Mouse (Mus musculus) c-Kit-positive CD71-positive TER-119-positive erythroid progenitor cells, embryonic 14.5 days (primary cell): ENCODE data around the gene Taf12.

ENCODE experiments used
- DNase-seq: peaks from one replicate; pipeline ENCODE4 v3.0.0-alpha.2; 2013; ENCODE audit warnings: low spot score

Taf12 gene

DNA sequence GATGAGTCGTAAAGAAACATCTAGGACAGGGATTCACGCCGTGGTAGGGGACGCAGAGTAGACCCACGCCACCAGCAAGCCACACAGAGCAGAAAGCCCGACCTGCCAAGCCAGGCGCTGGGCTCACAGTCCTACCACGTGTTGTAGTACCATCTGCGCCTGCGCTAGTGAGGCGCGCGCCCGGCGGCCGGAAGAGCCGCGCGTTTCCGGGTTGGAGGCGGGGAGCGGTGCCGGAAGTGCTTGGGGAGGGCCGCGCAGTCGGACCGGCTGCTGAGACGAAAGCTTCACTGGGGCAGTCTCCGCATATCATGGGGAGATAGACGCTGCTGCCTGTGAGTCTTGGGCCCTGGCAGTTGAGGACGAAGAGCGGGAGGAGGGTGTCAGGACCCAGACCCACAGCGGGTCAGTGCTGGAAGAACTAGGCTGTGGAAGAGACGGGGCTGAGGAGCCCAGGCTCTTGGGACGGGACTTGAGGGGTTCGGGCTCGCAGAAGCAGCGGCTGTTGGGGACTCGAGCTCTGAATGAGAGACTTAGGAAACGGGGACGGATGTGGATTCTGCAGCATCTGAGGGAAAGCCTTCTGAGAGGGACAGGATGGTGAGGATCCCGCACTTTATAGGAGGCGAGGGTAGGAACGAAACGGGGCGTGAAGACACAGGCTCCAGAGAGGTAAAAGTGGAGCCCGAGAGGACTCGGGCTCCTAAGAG is at the start of gene Taf12:
Taf12 (plus strand) TSS at position 220 of the 707 bp plus-strand sequence.
- DNase-seq: peak; percentile 92

DNA sequence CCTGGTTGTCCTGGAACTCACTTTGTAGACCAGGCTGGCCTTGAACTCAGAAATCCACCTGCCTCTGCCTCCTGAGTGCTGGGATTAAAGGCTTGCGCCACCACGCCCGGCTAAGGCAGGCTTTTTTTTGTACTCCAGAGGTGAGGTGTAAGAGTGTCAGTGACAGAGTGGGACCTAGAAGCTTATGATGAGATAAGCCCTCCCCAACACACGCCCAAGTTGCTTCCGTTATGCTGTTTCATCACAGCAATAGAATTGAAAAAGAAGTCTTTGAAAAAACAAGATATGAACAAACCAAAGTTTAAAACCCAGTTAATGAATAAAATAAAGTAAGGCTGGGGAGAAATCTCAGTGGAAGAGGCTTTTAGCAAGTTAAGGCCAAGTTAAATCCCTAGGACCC is 43.8 kb upstream of the Taf12 start:
- no peak for DNase-seq

DNA sequence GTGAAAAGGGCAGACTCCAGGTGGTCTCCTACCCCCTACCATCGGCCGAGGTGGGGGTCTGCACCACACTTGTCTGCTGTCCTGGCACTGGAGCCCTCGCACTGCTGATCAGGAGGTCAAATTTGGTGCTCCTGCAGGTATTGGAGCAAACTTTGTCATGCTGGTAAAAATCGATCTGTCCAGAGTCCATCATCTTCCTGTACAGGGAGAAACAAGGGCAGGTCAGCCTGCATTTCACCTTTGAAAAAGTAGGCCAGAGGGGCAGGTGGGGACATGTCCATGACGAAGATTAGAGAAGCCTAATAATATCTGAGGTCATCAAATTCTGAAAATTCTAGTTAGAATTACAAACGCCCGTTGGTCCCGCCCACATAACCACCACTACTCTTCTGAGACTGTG is 39.5 kb upstream of the Taf12 start:
- no peak for DNase-seq

DNA sequence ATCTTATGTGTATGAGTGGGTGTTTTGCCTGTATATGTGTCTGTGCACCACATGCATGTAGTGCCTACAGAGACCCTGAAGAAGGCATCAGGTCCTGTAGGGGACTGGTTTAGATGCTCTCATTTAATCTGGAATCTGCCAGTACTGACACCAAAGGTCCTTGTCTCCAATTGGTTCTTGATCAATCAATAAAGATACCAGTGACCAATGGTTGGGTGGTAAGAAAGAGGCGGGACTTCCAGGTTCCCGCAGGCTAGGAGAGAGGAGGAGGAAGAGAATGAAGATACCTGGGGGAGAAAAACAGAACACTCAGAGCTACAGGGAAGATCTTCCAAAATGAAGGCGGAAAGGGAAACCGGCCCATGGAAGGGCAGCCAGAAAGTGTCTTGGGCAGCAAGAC is 35.8 kb upstream of the Taf12 start:
- no peak for DNase-seq

DNA sequence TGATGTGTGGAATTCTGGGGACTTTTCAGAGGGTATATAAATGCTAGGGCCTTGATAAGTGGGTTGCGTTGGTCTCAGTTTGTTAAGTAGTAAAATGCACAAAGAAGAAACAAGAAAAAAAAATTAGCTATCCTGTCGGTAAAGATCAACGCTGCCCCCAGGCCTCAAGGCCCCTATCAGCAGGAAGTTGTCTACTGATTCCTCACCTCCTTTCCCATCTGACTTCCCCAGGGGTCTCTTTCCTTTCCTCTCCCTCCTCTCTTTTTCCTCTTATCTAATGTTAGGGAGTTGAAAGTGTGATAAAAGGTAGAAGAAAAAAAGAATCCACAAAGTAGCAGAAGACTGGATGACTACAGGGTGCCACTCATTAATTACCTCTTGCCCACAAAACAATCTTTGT is 33.8 kb upstream of the Taf12 start:
- no peak for DNase-seq

DNA sequence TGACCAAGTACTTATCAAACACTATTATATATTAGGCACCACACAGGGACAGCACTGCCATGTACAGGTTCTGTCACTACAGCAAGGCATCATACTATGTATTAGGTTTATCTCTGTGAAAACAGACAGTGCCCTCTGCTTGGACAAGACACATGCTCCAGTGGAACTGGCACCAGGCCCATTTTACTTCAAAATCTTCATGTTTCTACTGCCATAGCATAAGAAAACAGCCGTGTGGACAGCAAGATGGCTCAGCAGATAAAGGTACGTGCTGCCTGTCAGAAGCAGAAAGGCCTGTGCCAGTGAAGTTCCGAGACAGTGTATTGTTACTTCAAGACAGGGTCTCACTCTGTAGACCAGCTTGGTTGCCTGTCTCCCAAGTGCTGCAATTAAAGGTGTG is 33.0 kb upstream of the Taf12 start:
- DNase-seq: peak; percentile 53

DNA sequence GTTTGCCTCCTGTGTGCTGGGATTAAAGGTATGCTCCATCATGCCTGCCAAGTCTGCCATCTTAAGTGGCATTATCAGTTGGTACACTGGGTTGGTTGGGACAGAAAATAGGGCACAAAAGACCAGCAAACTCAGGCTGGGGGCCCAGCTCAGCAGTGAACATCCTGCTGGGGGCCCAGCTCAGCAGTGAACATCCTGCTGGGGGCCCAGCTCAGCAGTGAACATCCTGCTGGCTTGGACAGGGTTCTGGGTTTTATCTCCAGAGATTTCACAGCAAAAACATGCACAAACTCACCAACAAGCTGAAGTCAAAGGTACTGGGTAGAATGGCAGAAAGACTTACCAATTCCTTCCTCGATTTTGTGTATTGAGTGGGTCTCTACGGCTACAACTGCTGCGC is 28.5 kb upstream of the Taf12 start:
- DNase-seq: no peak

DNA sequence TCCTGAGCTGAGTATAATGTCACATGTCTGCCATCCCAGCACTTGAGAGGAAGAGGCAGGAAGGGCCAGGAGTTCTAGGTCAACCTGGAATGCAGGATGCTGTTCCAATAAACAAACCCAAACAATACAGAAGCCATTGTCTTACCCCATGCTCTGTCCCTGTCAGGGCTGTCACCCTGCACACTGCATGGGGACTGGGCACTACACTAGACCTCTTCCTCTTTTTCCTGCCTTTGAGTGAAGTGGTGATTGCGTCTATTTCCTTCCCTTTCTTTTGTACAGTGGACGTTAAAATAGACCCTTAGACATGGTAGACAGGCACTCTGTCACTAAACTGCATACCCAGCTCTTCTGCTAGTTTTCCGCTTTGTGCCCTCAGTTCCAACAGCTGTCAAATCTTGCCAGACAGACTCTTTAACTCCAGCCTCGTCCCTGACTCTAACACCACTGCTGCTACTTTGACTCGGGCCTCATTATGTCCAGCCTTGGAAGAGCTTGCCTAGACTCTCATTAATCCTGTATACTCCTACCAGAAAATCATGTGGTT is 26.7 kb upstream of the Taf12 start:
- no peak for DNase-seq

DNA sequence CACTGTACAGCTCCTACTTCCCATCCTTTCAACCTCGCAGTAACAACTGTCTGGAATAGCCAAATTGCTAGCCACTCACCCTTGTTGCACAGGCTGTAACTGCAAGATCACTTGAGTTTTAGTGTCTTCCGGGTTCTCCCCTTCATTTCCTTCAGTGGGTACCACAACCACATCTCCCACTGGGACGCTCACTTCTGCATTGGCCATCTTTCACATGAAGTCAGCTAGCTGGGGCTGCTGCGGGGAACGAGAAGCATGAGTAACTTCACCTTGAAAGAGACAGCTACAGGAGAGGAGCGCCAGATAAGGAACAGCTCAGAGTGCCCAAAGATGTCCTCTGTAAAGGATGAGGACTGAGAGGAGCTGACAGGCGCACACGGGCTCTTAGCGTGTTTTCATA is 22.6 kb upstream of the Taf12 start:
- DNase-seq: no peak

DNA sequence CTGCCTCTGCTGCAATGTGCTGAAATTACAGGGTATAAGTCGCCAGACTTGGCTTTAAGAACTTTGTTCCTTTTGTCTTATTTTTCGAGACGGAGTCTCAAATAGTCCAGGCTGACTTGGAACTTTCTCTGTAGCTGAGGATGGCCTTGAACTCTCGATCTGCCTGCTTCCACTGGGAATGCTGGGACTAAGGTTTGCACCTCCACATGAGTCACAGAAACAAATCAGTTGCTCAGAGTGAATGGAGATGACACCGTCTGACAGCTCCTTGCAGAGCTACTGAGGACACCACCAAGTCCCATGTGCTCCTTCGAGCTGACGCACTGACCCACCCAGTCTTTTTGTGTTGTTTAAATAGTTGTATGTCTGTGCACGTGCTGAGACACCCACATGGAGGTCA is 21.0 kb upstream of the Taf12 start:
- DNase-seq: no peak

DNA sequence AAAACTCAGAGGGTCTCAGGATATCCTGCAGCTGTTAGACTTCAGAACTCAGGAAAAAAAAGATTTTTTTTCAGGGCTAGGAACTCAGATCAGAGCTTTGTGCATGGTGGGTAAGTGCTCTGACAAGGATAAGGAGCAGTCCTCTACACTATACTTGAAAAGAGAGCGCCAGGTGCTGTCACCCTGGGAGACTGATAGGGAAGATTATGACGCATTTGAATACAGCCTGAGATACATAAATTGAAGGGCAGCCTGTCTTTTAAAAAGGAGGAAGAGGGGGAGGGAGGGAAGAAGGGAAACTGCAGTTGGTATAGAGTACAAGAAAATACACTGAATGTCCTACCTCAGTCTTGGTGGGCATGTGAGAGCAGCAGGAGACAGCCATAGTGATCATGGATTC is 20.6 kb upstream of the Taf12 start:
- no peak for DNase-seq

DNA sequence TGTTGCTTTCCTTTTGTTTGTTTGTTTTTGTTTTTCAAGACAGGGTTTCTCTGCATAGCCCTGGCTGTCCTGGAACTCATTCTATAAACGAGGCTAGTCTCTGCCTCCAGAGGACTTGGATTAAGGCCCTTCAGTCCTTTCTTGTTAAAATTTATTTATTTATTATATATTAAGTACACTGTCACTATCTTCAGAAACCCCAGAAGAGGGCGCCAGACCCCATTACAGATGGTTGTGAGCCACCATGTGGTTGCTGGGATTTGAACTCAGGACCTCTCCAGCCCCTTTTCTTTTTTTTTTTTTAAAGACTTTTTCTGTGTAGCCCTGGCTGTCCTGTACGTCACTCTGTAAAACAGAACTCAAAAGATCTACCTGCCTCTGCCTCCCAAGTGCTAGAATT is 19.2 kb upstream of the Taf12 start:
- no peak for DNase-seq

DNA sequence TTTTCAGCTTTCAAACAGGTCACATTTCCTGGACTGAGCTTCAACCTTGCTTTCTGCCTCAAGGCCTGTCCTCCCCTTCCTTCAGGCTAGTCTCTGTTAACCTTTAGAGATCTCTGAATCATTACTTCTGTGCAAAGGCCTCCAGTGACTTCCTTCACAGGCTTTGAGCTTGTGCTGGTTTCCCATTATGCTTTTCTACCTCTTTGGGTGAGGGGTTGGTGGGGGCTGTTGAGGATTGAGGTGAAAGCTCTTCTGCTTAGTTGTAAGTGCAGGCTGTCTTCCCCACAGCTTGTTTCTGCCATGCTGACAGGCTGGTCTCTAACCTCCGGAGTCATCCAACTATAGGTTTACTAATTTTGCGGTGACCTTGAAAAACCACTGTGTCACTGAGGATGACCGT is 17.8 kb upstream of the Taf12 start:
- DNase-seq: no peak

DNA sequence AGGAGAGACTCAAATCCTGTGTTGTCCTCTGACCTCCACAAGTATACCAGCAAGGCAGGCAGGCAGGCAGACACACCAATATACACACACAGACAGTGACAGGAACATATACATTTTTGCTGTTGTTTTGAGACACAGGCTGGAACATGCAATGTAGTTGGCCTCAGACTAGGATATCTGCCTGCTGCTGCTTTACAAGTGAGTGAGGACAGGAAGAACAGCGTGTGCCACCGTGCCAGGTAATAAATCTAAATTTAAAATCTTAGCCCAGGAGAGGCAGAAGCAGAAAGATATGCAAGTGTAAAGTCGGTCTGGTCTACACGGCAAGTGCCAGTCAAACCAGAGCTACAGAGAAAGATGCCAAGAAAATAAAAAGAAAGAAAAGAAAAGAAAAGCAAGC is 14.9 kb upstream of the Taf12 start:
- DNase-seq: no peak

DNA sequence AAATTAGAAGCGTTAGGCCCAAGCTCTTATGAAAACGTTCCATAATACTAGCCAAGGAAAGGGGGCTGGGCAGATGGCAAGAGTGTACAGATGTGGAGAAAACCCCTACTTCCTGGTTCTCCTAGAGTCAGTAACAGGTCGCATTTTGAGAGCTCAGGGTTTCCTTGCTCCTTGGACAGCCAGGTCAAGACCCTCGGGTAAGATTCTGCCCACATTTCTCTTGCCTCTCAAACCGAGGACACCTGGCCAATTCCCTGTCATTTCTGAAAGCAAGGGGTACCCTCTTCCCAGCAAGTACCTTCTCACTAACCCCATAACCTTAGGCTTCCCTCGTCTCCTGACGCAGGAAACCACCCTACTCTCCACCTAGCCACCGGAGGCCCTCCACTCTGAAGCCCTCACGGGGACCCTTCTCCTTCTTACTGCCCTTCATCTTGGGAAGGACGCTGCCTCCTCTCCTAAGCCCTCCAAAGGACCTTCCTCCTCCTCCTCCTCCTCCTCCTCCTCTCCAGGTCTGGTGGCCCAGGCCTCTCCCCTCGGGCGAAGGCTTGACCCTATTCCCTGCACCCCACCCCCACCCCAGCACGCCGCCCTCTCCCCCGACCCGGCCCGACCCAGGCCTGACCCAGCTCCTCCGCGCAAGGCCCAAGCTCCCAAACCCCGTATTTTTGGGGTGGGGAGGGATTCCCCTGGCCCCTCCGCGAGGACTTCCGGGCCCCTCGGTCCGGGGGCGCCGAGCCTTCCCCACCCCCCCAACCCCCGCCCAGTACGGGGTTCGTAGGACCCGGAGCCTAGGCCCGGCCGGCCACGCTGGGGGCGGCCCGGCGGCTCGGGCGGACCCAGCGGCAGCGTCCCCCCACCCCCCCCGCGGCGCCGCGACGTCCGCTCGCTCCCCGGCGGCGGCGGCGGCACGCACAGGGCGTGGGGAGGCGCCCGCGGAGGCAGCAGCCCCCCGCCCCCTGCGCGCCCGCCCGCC is 13.5 kb upstream of the Taf12 start:
- DNase-seq: no peak

DNA sequence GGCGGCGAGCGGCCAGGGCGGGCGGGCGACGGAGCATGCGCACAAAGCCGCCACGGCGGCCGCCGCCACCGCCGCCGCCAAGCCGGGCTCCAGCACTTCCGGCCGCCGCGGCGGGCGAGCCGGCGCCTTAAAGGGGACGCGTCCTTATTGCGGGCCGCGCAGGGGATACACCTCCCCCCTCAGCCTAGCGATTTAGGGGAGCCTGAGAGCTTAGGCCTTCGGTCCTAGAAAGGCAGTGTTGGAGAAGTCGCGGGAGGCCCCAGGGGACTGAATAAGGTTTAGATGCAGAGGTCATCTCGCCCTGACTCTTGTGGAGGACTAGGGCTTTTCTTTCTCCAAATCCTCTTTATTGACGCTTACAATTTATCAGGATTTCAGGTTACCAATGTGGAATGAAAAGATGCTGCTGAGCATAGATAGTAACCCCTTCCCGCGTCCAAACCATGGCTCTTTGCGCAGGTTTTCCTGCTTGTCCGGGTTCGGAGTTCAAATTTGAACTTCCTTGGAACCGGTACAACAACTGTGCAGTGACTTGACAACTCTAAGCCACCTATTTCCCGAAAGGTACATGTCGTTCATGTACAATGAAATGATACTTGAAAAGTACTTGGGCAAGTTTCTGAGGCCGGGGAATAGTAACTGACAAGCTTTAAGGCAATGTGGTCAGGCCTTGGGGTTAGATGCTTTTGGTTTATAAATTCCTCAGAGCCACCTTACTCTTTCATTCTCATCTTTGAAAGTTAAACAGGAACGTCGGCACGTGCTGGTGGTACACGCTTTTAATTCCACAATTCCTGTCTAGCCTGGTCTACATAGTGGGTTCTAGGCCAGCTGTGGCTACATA is 12.4 kb upstream of the Taf12 start, which contains the start of gene Gmeb1:
Gmeb1 (minus strand) TSS at position 89 of the 844 bp plus-strand sequence.
- peak; percentile 67 for DNase-seq

DNA sequence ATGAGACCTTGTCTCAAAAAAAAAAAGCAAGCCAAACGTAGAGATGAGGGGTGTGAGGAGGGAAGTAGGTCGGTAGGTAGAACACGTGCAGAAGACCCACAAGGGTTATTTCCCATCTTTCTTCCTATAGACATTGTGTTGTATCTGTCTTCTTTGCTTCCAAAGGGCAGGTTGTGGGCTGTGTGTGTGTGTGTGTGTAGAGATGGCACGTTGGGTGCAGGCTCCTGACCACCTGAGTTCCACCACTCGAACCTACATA is 11.9 kb upstream of the Taf12 start:
- DNase-seq: no peak

DNA sequence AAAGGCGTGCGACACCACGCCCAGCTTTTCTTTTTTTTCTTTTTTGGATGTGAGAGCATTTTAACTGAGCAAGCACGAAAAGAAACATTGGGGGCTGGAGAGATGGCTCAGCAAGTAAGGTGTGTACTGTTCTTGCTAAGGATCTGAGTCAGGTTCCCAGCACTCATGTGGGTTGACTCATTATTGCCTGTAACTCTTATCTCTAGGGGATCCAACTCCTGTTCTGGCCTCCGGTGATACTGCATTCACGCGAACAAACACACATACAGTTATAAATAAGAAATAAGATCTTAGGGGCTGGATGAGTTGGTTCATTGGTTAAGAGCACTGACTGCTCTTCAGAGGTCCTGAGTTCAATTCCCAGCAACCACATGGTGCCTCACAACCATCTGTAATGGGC is 10.9 kb upstream of the Taf12 start:
- no peak for DNase-seq

DNA sequence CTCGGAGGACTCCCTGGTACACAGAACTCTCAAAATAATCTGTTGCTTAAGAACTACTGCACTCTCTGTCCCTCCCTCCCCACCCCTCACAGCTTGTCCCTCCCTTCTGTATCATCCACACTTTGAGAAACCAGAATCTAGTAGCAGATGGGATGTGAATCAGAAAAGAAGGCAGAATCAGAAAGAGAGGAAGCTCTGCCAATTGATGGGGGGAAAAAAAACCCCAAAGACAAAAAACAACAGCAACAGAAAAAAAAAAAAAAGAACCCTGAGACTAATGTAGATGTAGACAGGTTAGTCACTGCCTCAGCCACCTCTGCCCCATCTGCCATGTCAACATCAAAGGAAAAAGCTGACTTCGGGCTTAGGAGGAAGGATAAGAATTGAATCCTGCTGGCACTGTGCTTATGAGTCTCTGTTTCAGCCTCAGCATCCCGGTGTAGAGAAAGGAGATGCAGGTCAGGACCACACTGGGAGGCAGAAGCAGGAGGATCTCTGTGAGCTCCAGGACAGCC is 7.3 kb upstream of the Taf12 start:
- no peak for DNase-seq

DNA sequence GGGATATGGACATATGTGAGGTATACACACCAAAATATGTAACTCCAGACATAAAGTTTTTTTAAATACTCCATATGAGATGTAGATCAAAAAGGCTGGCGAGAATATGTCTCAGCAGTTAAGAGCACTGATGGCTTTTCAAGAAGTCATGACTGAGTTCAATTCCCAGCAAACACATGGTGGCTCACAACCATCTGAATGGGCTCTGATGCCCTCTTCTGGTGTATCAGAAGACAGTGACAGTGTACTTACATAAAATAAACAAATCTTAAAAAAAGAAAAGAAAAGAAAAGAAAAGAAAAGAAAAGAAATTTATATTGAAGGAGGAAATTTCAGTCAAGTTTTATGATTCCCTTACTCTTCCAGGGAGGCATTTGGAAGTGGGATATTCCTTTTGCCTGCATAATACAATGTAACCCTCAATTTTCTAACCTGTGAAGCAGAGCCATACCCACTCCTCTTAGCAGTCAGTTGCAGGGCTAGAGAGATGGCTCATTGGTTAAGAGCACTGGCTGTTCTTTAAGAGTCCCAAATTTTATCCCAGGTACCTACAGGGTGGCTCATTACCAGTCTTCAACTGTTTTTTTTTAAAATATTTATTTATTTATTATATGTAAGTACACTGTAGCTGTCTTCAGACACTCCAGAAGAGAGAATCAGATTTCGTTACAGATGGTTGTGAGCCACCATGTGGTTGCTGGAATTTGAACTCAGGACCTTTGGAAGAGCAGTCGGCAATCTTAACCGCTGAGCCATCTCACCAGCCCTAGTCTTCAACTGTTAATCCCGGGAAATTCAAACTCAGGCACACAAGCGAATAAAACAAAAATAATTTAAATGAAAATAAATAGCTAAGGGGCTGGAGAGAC is 5.1 kb upstream of the Taf12 start:
- DNase-seq: no peak
